ENCODE assay signal across 8 mouse cellular contexts in genomic region chr5:75862630-75862991, GRCm38 (mm10).
A peak's percentile ranks its signal among the peaks of the same experiment; 100 is the strongest.
DNase-seq lines count a peak whose midpoint lies in the region; ATAC-seq and TF ChIP-seq lines count a peak whose summit lies in the region.

No protein-coding gene starts in this region.

- no peak overlapping the region for H3K9ac ChIP-seq in forebrain, embryonic 12.5 days
- no peak overlapping the region for H3K9ac ChIP-seq in hindbrain, postnatal 0 days (replicated peaks; ENCODE audit: low read length)
- H3K9ac ChIP-seq in limb, embryonic 14.5 days (ENCODE audit: low read depth, low read length, severe bottlenecking): no peak overlapping the region
- no peak overlapping the region for H3K9ac ChIP-seq in neural tube, embryonic 11.5 days (ENCODE audit: low read length)

- peak overlapping the region; percentile 11; the same call in 1 of the 2 replicates for H3K4me2 ChIP-seq in forebrain, embryonic 12.5 days
- H3K4me2 ChIP-seq in hindbrain, postnatal 0 days (ENCODE audit: low read depth, low read length): no peak overlapping the region
- no peak overlapping the region for H3K4me2 ChIP-seq in limb, embryonic 14.5 days (replicated peaks; ENCODE audit: low read depth, low read length, severe bottlenecking)
- no peak overlapping the region for H3K4me2 ChIP-seq in neural tube, embryonic 11.5 days (ENCODE audit: low read depth)

- DNase-seq in ovary, postnatal 36 days (ENCODE audit: low spot score): peak; percentile 48
- no peak for DNase-seq in ovary, adult 18-20 months (ENCODE audit: low spot score)
- peak; percentile 87 for DNase-seq in brain, embryonic 14.5 days (ENCODE audit: low read depth)
- peak; percentile 89 for DNase-seq in hindbrain, postnatal 0 days (ENCODE audit: low spot score)
- DNase-seq in limb, embryonic 14.5 days (ENCODE audit: low spot score): peak; percentile 74
- DNase-seq in neural tube, embryonic 11.5 days (ENCODE audit: low spot score): peak; percentile 72

- no peaks in the 10 kb centered on the region for H3K9me3 ChIP-seq in forebrain, embryonic 12.5 days
- no peaks in the 10 kb centered on the region for H3K9me3 ChIP-seq in hindbrain, postnatal 0 days (ENCODE audit: low read length)
- no peaks in the 10 kb centered on the region for H3K9me3 ChIP-seq in limb, embryonic 14.5 days (ENCODE audit: control insufficient read depth, low read length)
- no peaks in the 10 kb centered on the region for H3K9me3 ChIP-seq in neural tube, embryonic 11.5 days (ENCODE audit: control insufficient read depth, low read length)

- no peaks in the 10 kb centered on the region for H3K36me3 ChIP-seq in forebrain, embryonic 12.5 days (replicated peaks)
- H3K36me3 ChIP-seq in hindbrain, postnatal 0 days (ENCODE audit: insufficient read depth, low read length): no peaks in the 10 kb centered on the region
- no peaks in the 10 kb centered on the region for H3K36me3 ChIP-seq in limb, embryonic 14.5 days (ENCODE audit: control insufficient read depth, insufficient read depth, low read length)
- no peaks in the 10 kb centered on the region for H3K36me3 ChIP-seq in neural tube, embryonic 11.5 days (ENCODE audit: control insufficient read depth, insufficient read depth, low read length)

- peaks cover 12% of the 10 kb centered on the region for H3K4me1 ChIP-seq in forebrain, embryonic 12.5 days
- no peaks in the 10 kb centered on the region for H3K4me1 ChIP-seq in hindbrain, postnatal 0 days (ENCODE audit: insufficient read depth, low read length)
- H3K4me1 ChIP-seq in limb, embryonic 14.5 days (ENCODE audit: control insufficient read depth, insufficient read depth, low read length): no peaks in the 10 kb centered on the region
- H3K4me1 ChIP-seq in neural tube, embryonic 11.5 days (ENCODE audit: control insufficient read depth, insufficient read depth, low read length): no peaks in the 10 kb centered on the region

- peaks cover 7% of the 10 kb centered on the region for H3K27me3 ChIP-seq in forebrain, embryonic 12.5 days
- no peaks in the 10 kb centered on the region for H3K27me3 ChIP-seq in hindbrain, postnatal 0 days (ENCODE audit: insufficient read depth, low read length)
- no peaks in the 10 kb centered on the region for H3K27me3 ChIP-seq in limb, embryonic 14.5 days (ENCODE audit: control insufficient read depth, insufficient read depth, low read length)
- no peaks in the 10 kb centered on the region for H3K27me3 ChIP-seq in neural tube, embryonic 11.5 days (ENCODE audit: control insufficient read depth, insufficient read depth, low read length)

- TF ChIP-seq POLR2A in brain, embryonic 14.5 days (IDR thresholded peaks at IDR 0.05; ENCODE audit: borderline replicate concordance, extremely low read depth, insufficient read depth, insufficient read length, poor library complexity, severe bottlenecking): no peak
- TF ChIP-seq POLR2A in limb, embryonic 14.5 days (IDR thresholded peaks at IDR 0.05; ENCODE audit: borderline replicate concordance, extremely low read depth, insufficient read depth, insufficient read length): no peak

- no peak overlapping the region for H3K4me3 ChIP-seq in forebrain, embryonic 12.5 days (replicated peaks)
- H3K4me3 ChIP-seq in hindbrain, postnatal 0 days (ENCODE audit: low read length): no peak overlapping the region
- no peak overlapping the region for H3K4me3 ChIP-seq in limb, embryonic 14.5 days (replicated peaks; ENCODE audit: low read length)
- no peak overlapping the region for H3K4me3 ChIP-seq in neural tube, embryonic 11.5 days (ENCODE audit: low read depth, low read length)

- H3K27ac ChIP-seq in forebrain, embryonic 12.5 days: no peak overlapping the region
- H3K27ac ChIP-seq in hindbrain, postnatal 0 days: no peak overlapping the region
- H3K27ac ChIP-seq in limb, embryonic 14.5 days (replicated peaks; ENCODE audit: low read depth, low read length): no peak overlapping the region
- H3K27ac ChIP-seq in neural tube, embryonic 11.5 days (ENCODE audit: low read depth, low read length): no peak overlapping the region

- 13% methylated on average over 8 of the region's 8 CpGs for WGBS in forebrain, embryonic 12.5 days
- 13% methylated on average over 8 of the region's 8 CpGs for WGBS in hindbrain, postnatal 0 days
- 24% methylated on average over 8 of the region's 8 CpGs for WGBS in limb, embryonic 14.5 days
- 17% methylated on average over 8 of the region's 8 CpGs for WGBS in neural tube, embryonic 11.5 days

- peak; percentile 77 for ATAC-seq in forebrain, embryonic 12.5 days (ENCODE audit: low FRiP score)
- peak; percentile 75; the same call in 1 of the 2 replicates for ATAC-seq in hindbrain, postnatal 0 days
- no peak for ATAC-seq in limb, embryonic 14.5 days (ENCODE audit: low FRiP score, low read depth)
- no peak for ATAC-seq in neural tube, embryonic 11.5 days (ENCODE audit: insufficient read depth, low FRiP score, low TSS enrichment)
- no peak for ATAC-seq in erythroid progenitor cell, adult 5-6 weeks (replicated peaks; ENCODE audit: low FRiP score, poor library complexity, severe bottlenecking)

- peak; percentile 82 for TF ChIP-seq CTCF in brain, embryonic 14.5 days (IDR thresholded peaks at IDR 0.05; ENCODE audit: borderline replicate concordance, extremely low read depth, insufficient read depth, insufficient read length)
- TF ChIP-seq CTCF in hindbrain, postnatal 0 days (IDR thresholded peaks at IDR 0.05; ENCODE audit: low read depth): peak; percentile 94

Comparison
In these comparisons a context has a peak if more than half of its experiments do, and no peak if none do; other contexts are left out.
1. ATAC-seq: peak in forebrain, embryonic 12.5 days (single experiment) and hindbrain, postnatal 0 days (single experiment); none in limb, embryonic 14.5 days (single experiment), neural tube, embryonic 11.5 days (single experiment) and erythroid progenitor cell, adult 5-6 weeks (single experiment).